Mouse (Mus musculus) frontal cortex, postnatal 36 days (tissue): ENCODE results near the gene Tango6.
A peak's percentile ranks its signal among the peaks of the same experiment; 100 is the strongest.
"Not testable (repeated sequence)": the region's sequence is repeated elsewhere in the genome, so short reads cannot be mapped to it uniquely, and the experiment has no call there.

Experiments
- DNase-seq, 2 experiments: peaks; one replicate each; pipeline ENCODE4 v3.0.0; 2022; ENCODE audit warnings: low spot score in 2 of 2

The Tango6 gene

GRCm38 (mm10) chr8:106761317-106761716 lies 78.4 kb downstream of the Tango6 start:
- DNase-seq: peak in 1 of 2 experiments; percentile 16

DNA sequence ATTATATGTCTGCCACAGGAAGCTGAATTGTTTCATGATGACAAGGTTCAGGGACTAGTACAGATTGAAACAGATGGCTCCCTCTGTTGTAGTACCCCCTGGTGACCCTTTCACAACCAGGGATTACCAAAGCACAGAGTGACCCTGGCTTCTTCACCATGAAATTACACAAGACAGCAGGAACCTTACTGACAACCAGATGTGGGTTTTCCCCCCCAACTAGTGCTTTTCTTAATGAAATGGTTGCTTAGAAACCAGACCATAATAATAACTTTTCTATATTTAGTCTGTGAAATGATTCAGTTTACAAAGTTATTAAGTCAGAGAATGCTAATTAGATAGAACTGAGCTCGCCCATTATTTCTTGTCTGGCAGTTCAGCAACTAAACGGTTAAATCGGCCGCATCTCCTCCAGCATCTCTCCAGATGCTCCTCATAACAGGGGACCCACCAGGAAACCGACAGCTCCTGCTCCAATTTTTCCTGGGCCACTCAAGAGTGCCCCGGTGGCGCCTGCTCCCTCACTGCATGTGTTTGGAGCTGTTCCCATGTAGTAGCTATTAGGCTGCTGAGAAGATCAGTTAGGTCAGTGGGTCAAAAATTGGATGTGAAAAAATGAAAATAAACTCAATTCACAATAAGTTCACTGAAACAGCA lies 79.1 kb downstream of the Tango6 start:
- no peak for DNase-seq

DNA sequence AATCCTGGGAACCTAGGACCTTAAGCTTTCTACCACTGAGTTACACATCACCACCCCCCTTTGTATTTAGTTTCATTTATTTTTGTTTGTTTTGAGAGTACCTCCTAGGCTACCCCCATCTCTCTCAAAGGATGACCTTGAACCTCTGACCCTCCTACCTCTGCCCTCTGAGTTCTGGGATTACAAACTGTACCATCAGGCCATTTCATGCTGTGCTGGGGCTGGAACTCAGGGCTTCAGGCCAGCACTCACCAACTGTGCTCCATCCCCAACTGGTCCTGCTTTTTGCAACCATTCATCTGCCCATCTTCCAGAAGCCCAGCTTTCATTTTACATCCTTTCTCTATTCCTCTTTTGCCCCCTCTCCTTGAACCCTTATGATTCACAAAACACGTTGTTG lies 81.7 kb downstream of the Tango6 start:
- no peak for DNase-seq

DNA sequence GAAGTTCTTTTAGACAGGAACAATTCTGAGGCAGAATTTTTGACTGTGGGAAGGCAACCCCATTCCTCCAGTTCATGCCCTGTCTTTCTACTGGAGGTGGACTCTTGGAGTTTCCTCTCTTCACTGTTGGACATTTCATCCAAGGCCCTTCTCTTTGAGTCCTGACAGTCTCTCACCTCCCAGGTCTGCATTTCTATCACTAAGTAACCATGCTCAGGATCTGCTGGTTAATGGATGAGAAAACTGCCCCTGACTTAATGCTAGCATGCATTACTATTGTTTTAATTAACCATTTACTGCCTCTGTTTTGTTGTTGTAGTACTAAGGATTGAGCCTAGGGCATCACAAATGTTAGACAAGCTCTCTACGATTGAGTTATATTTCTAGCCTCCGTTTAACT lies 82.7 kb downstream of the Tango6 start:
- no peak for DNase-seq

DNA sequence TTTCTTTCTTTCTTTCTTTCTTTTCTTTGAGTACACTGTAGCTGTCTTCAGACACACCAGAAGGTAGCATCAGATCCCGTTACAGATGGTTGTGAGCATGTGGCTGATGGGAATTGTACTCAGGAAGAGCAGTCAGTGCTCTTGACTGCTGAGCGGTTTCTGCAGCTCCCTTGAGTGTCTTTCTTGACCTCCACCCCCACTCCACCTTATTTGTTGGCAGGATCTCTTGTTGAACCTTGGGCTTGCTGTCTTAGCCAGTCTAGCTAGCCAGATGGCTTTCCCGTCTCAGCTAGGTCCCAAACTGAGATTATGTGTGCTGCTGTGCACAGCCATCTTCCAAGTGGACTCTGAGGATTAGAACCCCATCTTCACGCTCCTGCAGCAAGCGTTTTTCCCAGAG lies 83.9 kb downstream of the Tango6 start:
- no peak for DNase-seq

GRCm38 (mm10) chr8:106769147-106769805 lies 86.4 kb downstream of the Tango6 start:
- DNase-seq: no peak

- peak; percentile 64 to 74 for DNase-seq
Observed at GRCm38 (mm10) chr8:106770596-106771179, 87.8 kb downstream of the Tango6 start.

DNA sequence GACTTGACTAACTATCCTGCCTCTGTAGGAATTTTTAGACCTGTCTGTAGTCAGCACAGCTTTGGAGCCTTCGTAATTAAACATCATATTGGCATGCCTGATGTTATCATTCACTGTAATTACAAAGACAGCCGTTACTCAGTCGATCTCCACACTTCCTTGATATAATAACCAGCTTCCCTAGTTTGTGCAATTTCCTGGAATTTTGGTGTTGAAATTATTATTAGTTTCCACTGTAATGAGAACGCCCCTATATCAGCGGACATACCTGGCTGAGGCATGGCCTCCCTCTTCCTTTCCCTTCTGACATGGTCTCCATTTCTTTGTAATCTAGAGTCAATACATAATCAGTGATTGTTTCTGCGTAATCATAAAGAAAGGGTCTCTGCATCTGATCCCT lies 89.2 kb downstream of the Tango6 start:
- no peak for DNase-seq

GRCm38 (mm10) chr8:106772501-106772900 lies 89.6 kb downstream of the Tango6 start:
- DNase-seq: no peak

GRCm38 (mm10) chr8:106774567-106775320 lies 91.9 kb downstream of the Tango6 start:
- DNase-seq: no peak

DNA sequence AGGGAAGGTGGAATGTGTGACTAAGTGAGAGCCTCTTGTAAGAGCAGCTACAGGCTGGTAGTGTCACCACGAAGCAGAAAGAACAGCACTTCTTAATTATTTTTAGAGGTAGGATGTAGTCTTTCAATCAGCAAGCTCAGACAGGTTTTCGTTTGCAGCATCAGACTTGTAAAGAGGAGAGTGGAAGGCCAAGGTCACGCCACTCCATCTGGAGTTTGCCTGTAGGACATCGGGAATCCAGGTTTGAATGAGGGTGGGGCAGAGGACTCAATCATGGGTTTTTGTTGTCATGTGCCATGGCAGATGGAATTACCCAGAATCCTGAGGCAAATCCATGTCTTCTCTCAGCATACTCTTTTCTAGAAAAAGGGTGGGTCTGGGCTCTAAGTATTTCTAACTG lies 106.8 kb downstream of the Tango6 start:
- DNase-seq: no peak

DNA sequence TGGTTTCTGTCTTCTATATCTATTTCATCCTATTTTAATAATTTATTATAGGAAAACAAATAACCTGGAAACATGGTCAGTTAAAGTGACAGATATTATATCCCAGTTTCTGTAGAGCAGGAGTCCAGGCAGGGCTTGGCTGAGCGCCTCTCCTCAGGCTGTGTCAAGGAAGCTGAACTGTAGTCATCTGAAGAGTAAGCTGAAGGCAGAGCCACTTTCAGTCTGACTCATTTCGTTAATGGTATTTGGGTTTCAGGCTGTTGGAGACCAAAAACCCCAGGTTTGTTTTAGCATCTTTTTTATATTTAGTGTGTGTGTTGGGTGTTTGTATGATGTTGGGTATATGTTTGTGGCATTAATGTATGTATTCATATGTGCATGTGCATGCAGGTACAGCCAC lies 112.0 kb downstream of the Tango6 start:
- no peak for DNase-seq

- no peak for DNase-seq
Observed at GRCm38 (mm10) chr8:106799821-106800220, 117.0 kb downstream of the Tango6 start.

GRCm38 (mm10) chr8:106801261-106801660 lies 118.4 kb downstream of the Tango6 start:
- no peak for DNase-seq

- not testable (repeated sequence) for DNase-seq
Observed at GRCm38 (mm10) chr8:106802384-106803137, 119.7 kb downstream of the Tango6 start.

- no peak for DNase-seq
Observed at GRCm38 (mm10) chr8:106805859-106806258, 123.0 kb downstream of the Tango6 start.

- DNase-seq: no peak
Observed at GRCm38 (mm10) chr8:106807461-106807860, 124.6 kb downstream of the Tango6 start.

DNA sequence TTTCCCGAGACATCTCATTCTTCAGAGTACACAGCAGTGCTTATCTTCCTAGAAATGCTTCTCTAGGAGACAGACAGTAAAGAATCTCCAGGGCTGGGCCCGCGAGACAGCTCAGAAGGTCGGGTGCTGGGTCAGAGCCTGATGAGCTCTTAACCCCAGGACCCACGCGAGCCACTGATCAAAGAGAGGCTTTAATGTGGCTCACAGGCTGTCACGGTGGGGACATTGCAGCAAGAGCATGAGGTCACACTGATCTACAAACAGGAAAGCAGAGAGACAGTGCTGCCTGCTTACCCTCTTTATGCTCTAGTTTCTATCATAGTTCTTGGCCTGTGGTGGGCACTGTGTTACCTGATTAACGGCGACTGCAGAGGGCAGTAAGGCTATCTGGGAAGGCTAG lies 126.9 kb downstream of the Tango6 start:
- DNase-seq: no peak

DNA sequence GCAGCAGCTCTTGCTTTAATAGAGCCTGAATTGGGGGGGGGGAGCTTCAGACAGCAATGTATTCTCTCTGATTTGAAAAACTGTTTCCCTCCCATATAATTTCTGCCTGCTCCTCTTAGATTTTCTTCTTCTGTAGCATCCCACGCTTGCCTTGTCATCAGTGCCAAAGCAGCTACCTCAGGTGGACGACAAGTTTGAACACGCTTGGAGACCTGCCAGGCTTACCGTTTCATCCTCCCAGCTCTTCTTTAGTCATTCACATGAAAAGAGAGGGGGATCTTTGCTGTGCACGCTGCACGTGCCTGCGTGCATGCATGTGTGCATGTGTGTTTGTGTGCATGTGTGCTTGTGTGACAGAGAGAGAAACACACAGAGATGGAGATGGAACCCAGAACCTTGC lies 127.5 kb downstream of the Tango6 start:
- peak; percentile 21 to 29 for DNase-seq

- DNase-seq: no peak
Observed at GRCm38 (mm10) chr8:106812560-106812959, 129.7 kb downstream of the Tango6 start.

DNA sequence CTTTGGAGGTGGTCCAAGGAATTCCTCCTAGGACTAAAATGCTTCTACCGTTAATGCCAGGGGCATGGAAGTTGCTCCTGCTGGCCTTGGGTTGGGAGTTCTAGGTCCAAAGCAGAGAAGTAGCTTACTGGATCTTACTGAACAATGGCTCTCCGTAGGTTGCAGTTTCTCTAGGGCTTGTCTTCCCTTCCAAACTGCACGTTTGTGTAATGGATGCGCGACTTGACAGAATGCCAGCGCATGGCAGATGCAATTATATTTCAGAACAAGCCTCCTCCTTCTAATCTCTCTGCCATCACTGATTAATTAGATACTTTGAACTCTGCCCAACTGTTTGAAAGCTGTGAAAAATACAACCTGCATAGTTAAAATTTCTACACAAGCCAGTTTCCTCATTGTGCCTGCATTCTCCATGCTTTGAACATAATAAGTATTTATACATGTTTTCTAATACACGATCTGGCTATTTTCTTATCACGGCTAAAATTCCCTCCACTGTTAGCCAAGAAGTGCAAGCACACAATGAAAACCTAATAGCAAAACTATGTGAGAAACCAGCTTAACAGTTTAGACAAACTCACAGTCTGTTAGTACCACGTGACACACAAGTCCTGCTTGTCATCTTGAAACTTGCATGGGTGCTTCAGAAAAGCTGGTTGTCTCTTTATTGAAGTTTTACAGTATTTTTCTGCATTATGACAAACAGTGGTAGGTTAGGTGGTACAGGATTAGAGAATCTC lies 133.7 kb downstream of the Tango6 start:
- DNase-seq: no peak
